Mouse (Mus musculus): Measurements from ENCODE around the gene Cfdp1.

- TF ChIP-seq FLI1 (IDR thresholded peaks at IDR 0.05; ENCODE audit: low read length) (no peak), GATA1 (IDR thresholded peaks at IDR 0.05; ENCODE audit: borderline replicate concordance, low read length) (no peak)
These were observed 74.4 kb downstream of the Cfdp1 start for GRCm38 (mm10) chr8:111779690-111780089.

Data from megakaryocyte, embryonic 14.5 days (primary cell).